Mouse (Mus musculus) MEL (cell line): ENCODE results near the gene Blm. TPM values are rescaled to one million over a fixed set of nuclear protein-coding genes. Genes with fewer than 3 reads are reported as not detected.

Experiments used
- DNase-seq: peaks from one replicate; pipeline ENCODE4 v3.0.0; 2011; ENCODE audit warnings: low read depth, low spot score
- H3K27ac ChIP-seq: 2 replicates; pipeline ENCODE4 v1.5.1; 2012; ENCODE audit warnings: low read depth, mild to moderate bottlenecking, control low read depth, low read length, moderate library complexity; ENCODE audit not compliant: control insufficient read depth
- H3K27me3 ChIP-seq, 2 experiments: fragments of 150-350 bp in 1 of 2; sonication (generic) in 1 of 2; 2 replicates each; pipeline ENCODE4 v1.6.1; 2012; ENCODE audit warnings: low read length in 2 of 2, mild to moderate bottlenecking in 2 of 2, improper control_type of control experiment in 1 of 2, moderate library complexity in 1 of 2; ENCODE audit not compliant: insufficient read depth in 2 of 2, control insufficient read depth in 1 of 2
- H3K36me3 ChIP-seq, 2 experiments: 2 replicates each; pipeline ENCODE4 v1.6.1; 2012 to 2014; ENCODE audit warnings: low read length in 2 of 2, improper control_type of control experiment in 1 of 2, inconsistent platforms in 1 of 2, mild to moderate bottlenecking in 1 of 2; ENCODE audit not compliant: insufficient read depth in 2 of 2, control insufficient read depth in 1 of 2
- H3K4me1 ChIP-seq, 2 experiments: fragments of 150-350 bp in 1 of 2; sonication (generic) in 1 of 2; 2 replicates each; pipeline ENCODE4 v1.6.1; 2012; ENCODE audit warnings: low read length in 2 of 2, improper control_type of control experiment in 1 of 2, mild to moderate bottlenecking in 1 of 2; ENCODE audit not compliant: insufficient read depth in 2 of 2, control insufficient read depth in 1 of 2
- H3K4me3 ChIP-seq, 2 experiments: fragments of 150-350 bp in 1 of 2; sonication (generic) in 1 of 2; 2 replicates each; pipeline ENCODE4 v1.5.1; 2012; ENCODE audit warnings: low read depth in 2 of 2, low read length in 2 of 2, mild to moderate bottlenecking in 2 of 2, moderate library complexity in 2 of 2, control low read depth in 1 of 2, improper control_type of control experiment in 1 of 2; ENCODE audit not compliant: control insufficient read depth in 1 of 2, insufficient read depth in 1 of 2
- H3K79me2 ChIP-seq: 2 replicates; pipeline ENCODE4 v1.6.1; 2012; ENCODE audit warnings: mild to moderate bottlenecking, low read length, moderate library complexity; ENCODE audit not compliant: control insufficient read depth, poor library complexity, insufficient read depth
- H3K9ac ChIP-seq: 2 replicates; pipeline ENCODE4 v1.6.1; 2012; ENCODE audit warnings: low read depth, mild to moderate bottlenecking, control low read depth, low read length, moderate library complexity; ENCODE audit not compliant: control insufficient read depth, poor library complexity, severe bottlenecking
- H3K9me3 ChIP-seq: fragments of 150-350 bp; sonication (generic); replicated peaks from 2 replicates; pipeline ENCODE4 v1.6.1; 2012; ENCODE audit warnings: mild to moderate bottlenecking, low read length, improper control_type of control experiment, moderate library complexity; ENCODE audit not compliant: insufficient read depth
- BHLHE40 ChIP-seq: IDR thresholded peaks from 2 replicates; pipeline ENCODE4 v1.6.1; 2012; ENCODE audit warnings: low read depth, mild to moderate bottlenecking, inconsistent platforms, low read length, improper control_type of control experiment, borderline replicate concordance
- CHD2 ChIP-seq: IDR thresholded peaks from 2 replicates; pipeline ENCODE4 v1.6.1; 2011; ENCODE audit warnings: low read length, improper control_type of control experiment
- CTCF ChIP-seq, 3 experiments: IDR thresholded peaks in 2 of 3; conservative IDR thresholded peaks in 1 of 3; 2 replicates each; pipeline ENCODE4 v1.5.1; 2011 to 2012; ENCODE audit warnings: low read length in 3 of 3, low read depth in 2 of 3, mild to moderate bottlenecking in 2 of 3, improper control_type of control experiment in 1 of 3, inconsistent platforms in 1 of 3, mixed read lengths in 1 of 3, moderate library complexity in 1 of 3; ENCODE audit not compliant: control insufficient read depth in 1 of 3, insufficient read depth in 1 of 3, poor library complexity in 1 of 3, severe bottlenecking in 1 of 3
- E2F4 ChIP-seq: IDR thresholded peaks from 2 replicates; pipeline ENCODE4 v1.6.1; 2011; ENCODE audit warnings: low read depth, low read length, improper control_type of control experiment, borderline replicate concordance
- EP300 ChIP-seq, 2 experiments: IDR thresholded peaks; 2 replicates each; pipeline ENCODE4 v1.6.1; 2011; ENCODE audit warnings: improper control_type of control experiment in 2 of 2, low read length in 2 of 2, low read depth in 1 of 2, mild to moderate bottlenecking in 1 of 2
- ETS1 ChIP-seq: IDR thresholded peaks from 2 replicates; pipeline ENCODE4 v1.6.1; 2012; ENCODE audit warnings: low read depth, mild to moderate bottlenecking, inconsistent platforms, low read length, improper control_type of control experiment, moderate library complexity
- GABPA ChIP-seq: IDR thresholded peaks from 2 replicates; pipeline ENCODE4 v1.6.1; 2012; ENCODE audit warnings: low read depth, mild to moderate bottlenecking, inconsistent platforms, low read length, improper control_type of control experiment, moderate library complexity
- GATA1 ChIP-seq: IDR thresholded peaks from 2 replicates; pipeline ENCODE4 v1.6.1; 2011; ENCODE audit warnings: low read depth, low read length, improper control_type of control experiment
- HCFC1 ChIP-seq: IDR thresholded peaks from 2 replicates; pipeline ENCODE4 v1.6.1; 2012; ENCODE audit warnings: low read depth, mild to moderate bottlenecking, inconsistent platforms, low read length, improper control_type of control experiment, moderate library complexity
- KAT2A ChIP-seq: conservative IDR thresholded peaks from 2 replicates; pipeline ENCODE4 v1.6.1; 2012; ENCODE audit warnings: low read depth, low read length, improper control_type of control experiment, inconsistent platforms
- MAFK ChIP-seq: IDR thresholded peaks from 2 replicates; pipeline ENCODE4 v1.6.1; 2011; ENCODE audit warnings: low read depth, mild to moderate bottlenecking, low read length, improper control_type of control experiment, borderline replicate concordance
- MAX ChIP-seq: IDR thresholded peaks from 2 replicates; pipeline ENCODE4 v1.6.1; 2011; ENCODE audit warnings: low read length, improper control_type of control experiment
- MAZ ChIP-seq: IDR thresholded peaks from 2 replicates; pipeline ENCODE4 v1.6.1; 2012; ENCODE audit warnings: low read depth, mild to moderate bottlenecking, inconsistent platforms, low read length, improper control_type of control experiment
- MEF2A ChIP-seq: IDR thresholded peaks from 2 replicates; pipeline ENCODE4 v1.6.1; 2014; ENCODE audit warnings: low read depth, mild to moderate bottlenecking, inconsistent platforms, low read length, improper control_type of control experiment; ENCODE audit not compliant: poor library complexity, insufficient replicate concordance, severe bottlenecking; ENCODE audit errors: extremely low read depth
- MYC ChIP-seq: IDR thresholded peaks from 2 replicates; pipeline ENCODE4 v1.6.1; 2011; ENCODE audit warnings: low read depth, mild to moderate bottlenecking, low read length, improper control_type of control experiment, moderate library complexity
- NELFE ChIP-seq: IDR thresholded peaks from 2 replicates; pipeline ENCODE4 v1.6.1; 2011; ENCODE audit warnings: low read depth, low read length, improper control_type of control experiment
- NRF1 ChIP-seq: IDR thresholded peaks from 2 replicates; pipeline ENCODE4 v1.6.1; 2014; ENCODE audit warnings: low read depth, mild to moderate bottlenecking, inconsistent platforms, low read length, improper control_type of control experiment, moderate library complexity; ENCODE audit not compliant: poor library complexity, insufficient read depth, severe bottlenecking
- POLR2A ChIP-seq, 2 experiments: IDR thresholded peaks; 2 replicates each; pipeline ENCODE4 v1.6.1; 2011 to 2012; ENCODE audit warnings: low read length in 2 of 2, mild to moderate bottlenecking in 2 of 2, control low read depth in 1 of 2, improper control_type of control experiment in 1 of 2, low read depth in 1 of 2, moderate library complexity in 1 of 2; ENCODE audit not compliant: control insufficient read depth in 1 of 2, insufficient read depth in 1 of 2, poor library complexity in 1 of 2
- POLR2AphosphoS2 ChIP-seq: IDR thresholded peaks from 2 replicates; pipeline ENCODE4 v1.6.1; 2011; ENCODE audit warnings: low read length, improper control_type of control experiment
- POLR2AphosphoS5 ChIP-seq: IDR thresholded peaks from 2 replicates; pipeline ENCODE4 v1.6.1; 2012; ENCODE audit warnings: low read depth, borderline replicate concordance, mild to moderate bottlenecking, inconsistent platforms, low read length, moderate library complexity, mixed read lengths
- RAD21 ChIP-seq: IDR thresholded peaks from 2 replicates; pipeline ENCODE4 v1.6.1; 2011; ENCODE audit warnings: mild to moderate bottlenecking, low read depth, low read length, improper control_type of control experiment
- RCOR1 ChIP-seq: IDR thresholded peaks from 2 replicates; pipeline ENCODE4 v1.6.1; 2012; ENCODE audit warnings: low read depth, mild to moderate bottlenecking, inconsistent platforms, low read length, improper control_type of control experiment
- SIN3A ChIP-seq: IDR thresholded peaks from 2 replicates; pipeline ENCODE4 v1.6.1; 2012; ENCODE audit warnings: low read length, improper control_type of control experiment, inconsistent platforms
- SMC3 ChIP-seq: IDR thresholded peaks from 2 replicates; pipeline ENCODE4 v1.6.1; 2011; ENCODE audit warnings: low read depth, low read length, improper control_type of control experiment
- TAL1 ChIP-seq: IDR thresholded peaks from 2 replicates; pipeline ENCODE4 v1.6.1; 2012; ENCODE audit warnings: mild to moderate bottlenecking, inconsistent platforms, low read length, moderate library complexity, mixed read lengths
- TBP ChIP-seq: IDR thresholded peaks from 2 replicates; pipeline ENCODE4 v1.8.0; 2011; ENCODE audit warnings: low read depth, low read length, improper control_type of control experiment
- UBTF ChIP-seq: IDR thresholded peaks from 2 replicates; pipeline ENCODE4 v1.6.1; 2012; ENCODE audit warnings: low read depth, mild to moderate bottlenecking, inconsistent platforms, low read length, improper control_type of control experiment, moderate library complexity, borderline replicate concordance; ENCODE audit not compliant: insufficient read depth
- USF1 ChIP-seq: IDR thresholded peaks from 2 replicates; pipeline ENCODE4 v1.6.1; 2014; ENCODE audit warnings: low read depth, mild to moderate bottlenecking, inconsistent platforms, low read length, improper control_type of control experiment, moderate library complexity
- USF2 ChIP-seq, 2 experiments: IDR thresholded peaks; 2 replicates each; pipeline ENCODE4 v1.6.1; 2011 to 2012; ENCODE audit warnings: improper control_type of control experiment in 2 of 2, low read length in 2 of 2, borderline replicate concordance in 1 of 2, inconsistent platforms in 1 of 2, low read depth in 1 of 2, mild to moderate bottlenecking in 1 of 2; ENCODE audit not compliant: insufficient read depth in 1 of 2
- ZC3H11A ChIP-seq: IDR thresholded peaks from 2 replicates; pipeline ENCODE4 v1.6.1; 2012; ENCODE audit warnings: low read depth, mild to moderate bottlenecking, inconsistent platforms, low read length, improper control_type of control experiment
- ZKSCAN1 ChIP-seq: IDR thresholded peaks from 2 replicates; pipeline ENCODE4 v1.6.1; 2012; ENCODE audit warnings: low read depth, mild to moderate bottlenecking, inconsistent platforms, low read length, improper control_type of control experiment, moderate library complexity
- ZMIZ1 ChIP-seq: IDR thresholded peaks from 2 replicates; pipeline ENCODE4 v1.6.1; 2012; ENCODE audit warnings: low read depth, mild to moderate bottlenecking, inconsistent platforms, low read length, improper control_type of control experiment, moderate library complexity
- ZNF384 ChIP-seq: IDR thresholded peaks from 2 replicates; pipeline ENCODE4 v1.6.1; 2012; ENCODE audit warnings: low read depth, mild to moderate bottlenecking, inconsistent platforms, low read length, improper control_type of control experiment
- polyA plus RNA-seq, 2 experiments: library from polyadenylated mRNA; stranded (reverse) in 1 of 2; unstranded in 1 of 2; fragments of >175 nt in 1 of 2; fragments of >200 nt in 1 of 2; gene quantifications; 2 replicates each; pipeline versions ENCODE4 v1.2.1 to v1.2.4; 2012; ENCODE audit warnings: low replicate concordance in 2 of 2, low read depth in 1 of 2; ENCODE audit not compliant: insufficient read length in 2 of 2, insufficient read depth in 1 of 2, missing spikeins in 1 of 2
- total RNA-seq: library from RNA; depleted of rRNA; stranded (reverse); fragments of 300-350 nt; gene quantifications from 2 replicates; pipeline ENCODE4 v1.2.3, GENCODE M21; 2012

Blm gene
- total and polyA plus RNA-seq, 3 experiments, result 28.5 to 83.8 (median 52.0) TPM

GRCm38 (mm10) chr7:80449620-80450091 lies 85.3 kb downstream of the Blm start (continued):
- TF ChIP-seq UBTF (no peak), POLR2AphosphoS5 (no peak), POLR2A (IDR thresholded peaks at IDR 0.05; ENCODE audit: control insufficient read depth in 1 of 2, insufficient read depth in 1 of 2, low read depth in 1 of 2, low read length in 2 of 2, poor library complexity in 1 of 2) (peak; percentile 53 to 89; a peak in 3 of 4 replicates)
- TF ChIP-seq, all 39 proteins: peak for 27

- Histone ChIP-seq H3K36me3 (peaks cover 0 to 64% of the 10 kb centered on the region in 2 experiments; a peak in 2 of 4 replicates), H3K27ac (peak overlapping the region; percentile 99), H3K79me2 (peaks cover 8% of the 10 kb centered on the region), H3K27me3 (no peaks in the 10 kb centered on the region), H3K9ac (no peak overlapping the region), H3K9me3 (no peaks in the 10 kb centered on the region), H3K4me3 (no peak overlapping the region), H3K4me1 (peaks cover 36 to 84% of the 10 kb centered on the region in 2 experiments)
- peak; percentile 83 for DNase-seq
- TF ChIP-seq MAZ (0 out of 2 replicates have a peak, but pooled peaks have one; percentile 53), NRF1 (no peak), POLR2AphosphoS5 (no peak), MYC (no peak), ZC3H11A (no peak), UBTF (no peak), ZNF384 (no peak), POLR2AphosphoS2 (no peak), RCOR1 (peak; percentile 34; the same call in 1 of the 2 replicates), MAX (no peak), MEF2A (no peak), NELFE (peak; percentile 14; the same call in 1 of the 2 replicates), SIN3A (peak; percentile 54; the same call in 1 of the 2 replicates), KAT2A (no peak), TBP (0 out of 2 replicates have a peak, but pooled peaks have one; percentile 46), POLR2A (IDR thresholded peaks at IDR 0.05; ENCODE audit: control insufficient read depth in 1 of 2, insufficient read depth in 1 of 2, low read depth in 1 of 2, low read length in 2 of 2, poor library complexity in 1 of 2) (no peak), ZMIZ1 (no peak; the same call in 1 of the 2 replicates), BHLHE40 (no peak), TAL1 (peak; percentile 75), CHD2 (no peak), RAD21 (no peak), CTCF (IDR thresholded peaks at IDR 0.05 in 2 of 3, conservative IDR thresholded peaks at IDR 0.05 in 1 of 3; ENCODE audit: control insufficient read depth in 1 of 3, insufficient read depth in 1 of 3, low read depth in 2 of 3, low read length in 3 of 3, poor library complexity in 1 of 3, severe bottlenecking in 1 of 3) (no peak), GATA1 (peak; percentile 67), SMC3 (no peak), HCFC1 (no peak), ZKSCAN1 (no peak), E2F4 (no peak), ETS1 (peak; percentile 73; the same call in 1 of the 2 replicates), GABPA (no peak), USF2 (IDR thresholded peaks at IDR 0.05; ENCODE audit: borderline replicate concordance in 1 of 2, insufficient read depth in 1 of 2, low read depth in 1 of 2, low read length in 2 of 2) (no peak), EP300 (IDR thresholded peaks at IDR 0.05; ENCODE audit: low read depth in 1 of 2, low read length in 2 of 2) (peak; percentile 47 to 91), MAFK (no peak), USF1 (no peak)
Measured at GRCm38 (mm10) chr7:80447336-80447735, 87.6 kb downstream of the Blm start.
